Mouse (Mus musculus) heart, embryonic 11.5 days (tissue): ENCODE results near the gene Plod1. TPM values are rescaled to one million over a fixed set of nuclear protein-coding genes. Genes with fewer than 3 reads are reported as not detected.

Experiments
- ATAC-seq: fragments of 200-750 bp; cut with Nextera tagmentation; replicated peaks from 2 replicates; pipeline ENCODE4 v1.8.0; 2017; ENCODE audit warnings: moderate library complexity; ENCODE audit not compliant: insufficient number of reproducible peaks, low FRiP score, low TSS enrichment
- H3K27ac ChIP-seq: fragments of 300-500 bp; sonication (generic); 2 replicates; pipeline ENCODE4 v1.5.1; 2014; ENCODE audit warnings: mild to moderate bottlenecking, low read depth, low read length
- H3K27me3 ChIP-seq: fragments of 300-500 bp; sonication (generic); 2 replicates; pipeline ENCODE4 v1.6.1; 2014; ENCODE audit warnings: mild to moderate bottlenecking, low read length, mixed read lengths; ENCODE audit not compliant: control insufficient read depth, insufficient read depth
- H3K36me3 ChIP-seq: fragments of 300-500 bp; sonication (generic); 2 replicates; pipeline ENCODE4 v1.6.1; 2014; ENCODE audit warnings: mild to moderate bottlenecking, low read length, moderate library complexity, mixed read lengths; ENCODE audit not compliant: control insufficient read depth, insufficient read depth
- H3K4me1 ChIP-seq: fragments of 300-500 bp; sonication (generic); 2 replicates; pipeline ENCODE4 v1.6.1; 2014; ENCODE audit warnings: low read length; ENCODE audit not compliant: control insufficient read depth, insufficient read depth
- H3K4me2 ChIP-seq: fragments of 300-500 bp; sonication (generic); 2 replicates; pipeline ENCODE4 v1.6.1; 2014; ENCODE audit warnings: mild to moderate bottlenecking, moderate library complexity
- H3K4me3 ChIP-seq: fragments of 300-500 bp; sonication (generic); 2 replicates; pipeline ENCODE4 v1.5.1; 2014; ENCODE audit warnings: low read depth, low read length
- H3K9ac ChIP-seq: fragments of 300-500 bp; sonication (generic); 2 replicates; pipeline ENCODE4 v1.6.1; 2014; ENCODE audit warnings: mild to moderate bottlenecking, low read depth, low read length, moderate library complexity
- H3K9me3 ChIP-seq: fragments of 300-500 bp; sonication (generic); replicated peaks from 2 replicates; pipeline ENCODE4 v1.6.1; 2016; ENCODE audit warnings: low read length; ENCODE audit not compliant: control insufficient read depth
- WGBS: fragments of 180-500 bp; shearing (Covaris S2); extraction: QIAGEN DNeasy Blood & Tissue Kit; methylation state at CpG from one replicate; pipeline ENCODE4 v1.1.7; 2014; ENCODE audit not compliant: insufficient replicate concordance; 5-methylcytosine and 5-hydroxymethylcytosine counted together
- polyA plus RNA-seq: library from polyadenylated mRNA; unstranded; fragments of >200 nt; fragmentation: Nextera tagmentation; extraction: Ambion mirVana; gene quantifications from 2 replicates; pipeline ENCODE4 v1.2.1, GENCODE M21; 2014

Gene Plod1
- polyA plus RNA-seq, 1 experiment from 2014 or later, result 40.1 TPM

- Histone ChIP-seq H3K27me3 (peaks cover 14% of the 10 kb centered on the region; the same call in 1 of the 2 replicates), H3K36me3 (no peaks in the 10 kb centered on the region), H3K4me3 (no peak overlapping the region), H3K4me2 (peak overlapping the region; percentile 31), H3K9me3 (no peaks in the 10 kb centered on the region), H3K4me1 (peaks cover 14% of the 10 kb centered on the region), H3K9ac (0 out of 2 replicates have a peak overlapping the region, but pooled peaks have one; percentile 29), H3K27ac (peak overlapping the region; percentile 77)
- ATAC-seq, result peak; percentile 66; the same call in 1 of the 2 replicates
- WGBS, result 39% methylated on average over 7 of the region's 7 CpGs
Measured at GRCm38 (mm10) chr4:147965712-147966111, 29.1 kb upstream of the Plod1 start.

- H3K9ac ChIP-seq, result no peak overlapping the region
- peak overlapping the region; percentile 84 for H3K27ac ChIP-seq
- peaks cover 10% of the 10 kb centered on the region for H3K4me1 ChIP-seq
- peak; percentile 32 for ATAC-seq
- WGBS, result 64% methylated on average over 15 of the region's 15 CpGs
- H3K4me3 ChIP-seq, result no peak overlapping the region
- no peaks in the 10 kb centered on the region for H3K36me3 ChIP-seq
- no peaks in the 10 kb centered on the region for H3K9me3 ChIP-seq
- H3K4me2 ChIP-seq, result peak overlapping the region; percentile 33; the same call in 1 of the 2 replicates
- H3K27me3 ChIP-seq, result 0 out of 2 replicates have a peak, but pooled peaks cover 14% of the 10 kb centered on the region
Measured at GRCm38 (mm10) chr4:147963623-147964022, 27.1 kb upstream of the Plod1 start.

GRCm38 (mm10) chr4:147962781-147963180 lies 26.2 kb upstream of the Plod1 start:
- Histone ChIP-seq H3K36me3 (no peaks in the 10 kb centered on the region), H3K27ac (peak overlapping the region; percentile 84), H3K4me2 (no peak overlapping the region; the same call in none of the 2 replicates), H3K9ac (no peak overlapping the region; the same call in 1 of the 2 replicates), H3K4me1 (peaks cover 10% of the 10 kb centered on the region), H3K9me3 (no peaks in the 10 kb centered on the region), H3K27me3 (0 out of 2 replicates have a peak, but pooled peaks cover 14% of the 10 kb centered on the region), H3K4me3 (no peak overlapping the region)
- no peak for ATAC-seq
- 52% methylated on average over 6 of the region's 6 CpGs for WGBS

GRCm38 (mm10) chr4:147959881-147960831 lies 23.6 kb upstream of the Plod1 start:
- ATAC-seq, result peak; percentile 53
- WGBS, result 26% methylated on average over 6 of the region's 6 CpGs
- H3K4me2 ChIP-seq, result no peak overlapping the region
- no peak overlapping the region for H3K27ac ChIP-seq
- no peak overlapping the region for H3K4me3 ChIP-seq
- no peaks in the 10 kb centered on the region for H3K36me3 ChIP-seq
- 0 out of 2 replicates have a peak, but pooled peaks cover 6% of the 10 kb centered on the region for H3K27me3 ChIP-seq
- H3K4me1 ChIP-seq, result peaks cover 7% of the 10 kb centered on the region
- H3K9ac ChIP-seq, result no peak overlapping the region
- no peaks in the 10 kb centered on the region for H3K9me3 ChIP-seq

- 39% methylated on average over 11 of the region's 11 CpGs for WGBS
- H3K9me3 ChIP-seq, result no peaks in the 10 kb centered on the region
- ATAC-seq, result no peak
Measured at GRCm38 (mm10) chr4:147957141-147957540, 20.6 kb upstream of the Plod1 start.

GRCm38 (mm10) chr4:147953590-147953989 lies 17.0 kb upstream of the Plod1 start:
- no peaks in the 10 kb centered on the region for H3K4me1 ChIP-seq
- no peak for ATAC-seq
- no peaks in the 10 kb centered on the region for H3K27me3 ChIP-seq
- no peak overlapping the region for H3K9ac ChIP-seq
- WGBS, result 2% methylated on average over 4 of the region's 4 CpGs
- H3K9me3 ChIP-seq, result no peaks in the 10 kb centered on the region
- H3K27ac ChIP-seq, result no peak overlapping the region
- no peak overlapping the region for H3K4me3 ChIP-seq
- no peak overlapping the region for H3K4me2 ChIP-seq
- H3K36me3 ChIP-seq, result no peaks in the 10 kb centered on the region

More at GRCm38 (mm10) chr4:147957141-147957540, 20.6 kb upstream of the Plod1 start:
- Histone ChIP-seq H3K4me2 (no peak overlapping the region), H3K27ac (no peak overlapping the region), H3K4me1 (peaks cover 2% of the 10 kb centered on the region), H3K4me3 (no peak overlapping the region), H3K36me3 (no peaks in the 10 kb centered on the region), H3K27me3 (0 out of 2 replicates have a peak, but pooled peaks cover 3% of the 10 kb centered on the region), H3K9ac (no peak overlapping the region)

GRCm38 (mm10) chr4:147947511-147947910 lies 10.9 kb upstream of the Plod1 start:
- H3K36me3 ChIP-seq, result peaks cover 18% of the 10 kb centered on the region
- no peak overlapping the region for H3K9ac ChIP-seq
- H3K27me3 ChIP-seq, result no peaks in the 10 kb centered on the region
- ATAC-seq, result no peak
- no peaks in the 10 kb centered on the region for H3K9me3 ChIP-seq
- H3K4me2 ChIP-seq, result no peak overlapping the region
- no peaks in the 10 kb centered on the region; the same call in 1 of the 2 replicates for H3K4me1 ChIP-seq
- 68% methylated on average over 2 of the region's 2 CpGs for WGBS
- no peak overlapping the region for H3K4me3 ChIP-seq
- no peak overlapping the region for H3K27ac ChIP-seq

- Histone ChIP-seq H3K27me3 (no peaks in the 10 kb centered on the region), H3K4me3 (no peak overlapping the region), H3K4me2 (no peak overlapping the region), H3K27ac (no peak overlapping the region), H3K36me3 (peaks cover 18% of the 10 kb centered on the region), H3K9ac (no peak overlapping the region), H3K4me1 (peaks cover 11% of the 10 kb centered on the region), H3K9me3 (no peaks in the 10 kb centered on the region)
- 93% methylated on average over 1 of the region's 1 CpGs for WGBS
- ATAC-seq, result no peak
Measured at GRCm38 (mm10) chr4:147943005-147943404, 6.4 kb upstream of the Plod1 start.
